Mouse (Mus musculus) 3T3-L1 (cell line): ENCODE data around the gene Prdm11.

Experiments
- DNase-seq: peaks from one replicate; pipeline ENCODE4 v3.0.0-alpha.2; 2015; ENCODE audit warnings: low read depth, low spot score

The Prdm11 gene

DNA sequence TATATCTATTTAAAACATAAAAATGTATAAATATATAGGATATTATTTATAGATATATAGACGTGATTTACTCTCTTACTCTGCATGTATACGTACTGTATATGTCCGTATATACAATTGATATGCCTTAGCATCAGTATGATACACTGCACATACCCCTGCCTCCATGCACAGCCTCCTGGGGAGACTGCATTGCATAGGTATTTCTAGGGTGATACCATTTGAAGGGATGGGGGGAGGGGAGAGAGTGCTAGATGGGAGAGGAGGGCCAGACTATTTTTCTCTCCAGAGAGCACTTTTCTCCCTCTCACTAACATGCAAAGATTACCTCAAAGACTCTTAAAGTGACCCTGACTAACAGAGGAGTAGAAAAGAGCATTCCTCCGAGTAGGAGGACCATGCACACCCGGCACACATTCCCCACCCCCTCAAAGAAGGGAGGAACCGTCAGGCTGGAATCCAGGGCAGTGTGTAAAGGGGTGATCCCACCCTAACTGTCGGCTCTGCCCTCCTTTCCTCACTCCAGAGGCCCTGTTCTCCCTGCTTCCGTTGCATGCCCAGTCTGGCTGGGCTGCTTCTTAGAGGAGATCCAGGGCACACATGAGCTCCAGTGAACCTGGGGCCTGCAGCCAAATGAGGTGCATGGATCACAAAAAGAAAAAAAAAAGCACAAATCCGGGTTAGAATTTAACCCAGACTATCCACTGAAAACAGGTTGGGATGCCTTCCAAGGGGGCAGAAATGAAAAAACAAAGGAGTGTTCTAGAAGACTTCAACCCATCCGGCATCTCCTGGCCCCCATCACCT is 78.7 kb downstream of the Prdm11 start:
- DNase-seq = no peak

DNA sequence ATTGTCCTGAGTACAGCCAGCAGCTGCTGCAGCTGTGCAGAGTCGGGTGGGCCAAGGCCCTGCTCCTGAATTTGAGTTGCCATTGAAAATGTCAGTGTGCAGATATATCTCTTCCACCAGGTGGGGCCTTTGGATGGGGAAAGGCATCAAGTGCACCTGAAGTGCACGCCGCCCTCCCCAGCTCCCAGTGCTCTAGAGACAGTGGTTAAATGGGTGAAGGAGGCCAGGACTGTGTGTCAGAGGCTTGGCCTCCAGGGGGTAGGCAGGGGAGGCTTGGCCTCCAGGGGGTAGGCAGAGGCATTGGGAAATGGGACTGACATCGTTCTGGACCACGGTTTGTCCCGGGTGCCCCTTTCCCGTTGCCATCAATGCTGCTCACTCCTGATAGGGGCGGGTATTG is 79.7 kb downstream of the Prdm11 start:
- DNase-seq = no peak

DNA sequence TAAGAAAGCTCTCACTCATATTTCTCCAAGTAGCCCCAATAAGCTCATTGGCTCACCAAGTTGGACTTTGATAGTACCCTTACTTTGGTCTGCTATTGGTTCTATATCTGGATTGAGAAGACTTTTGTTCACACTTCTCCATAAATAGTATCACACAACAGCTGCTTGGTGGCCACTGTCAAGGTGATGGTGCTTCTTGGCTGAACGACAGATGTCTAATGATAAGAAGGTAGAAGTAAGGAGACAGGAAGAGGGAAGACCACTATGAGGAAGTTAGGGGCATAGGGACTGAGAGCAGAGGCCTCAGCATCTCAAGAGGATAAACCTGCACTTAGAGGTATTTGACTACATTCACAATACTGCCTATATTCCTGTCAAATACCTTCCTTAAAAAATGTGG is 81.6 kb downstream of the Prdm11 start:
- no peak for DNase-seq

DNA sequence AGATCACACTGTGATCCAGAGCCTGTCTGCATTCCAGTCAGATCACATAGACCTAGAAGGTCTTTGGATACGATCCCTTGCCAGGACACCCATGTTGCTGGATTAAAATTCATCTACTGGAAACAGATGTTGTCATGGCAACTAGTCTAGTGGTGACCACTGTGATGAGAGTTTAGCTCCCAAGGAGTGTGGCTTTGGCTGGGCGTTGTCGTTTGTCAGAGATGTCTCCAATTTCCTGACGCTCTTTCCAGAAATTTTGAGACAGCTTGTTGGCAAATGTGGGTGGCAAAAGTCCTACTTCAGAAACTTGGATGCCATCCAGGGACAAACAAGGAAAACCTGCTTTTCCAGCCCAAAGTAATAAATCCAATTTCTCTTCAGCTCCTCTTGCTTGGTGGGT is 87.3 kb downstream of the Prdm11 start:
- DNase-seq = peak; percentile 50

DNA sequence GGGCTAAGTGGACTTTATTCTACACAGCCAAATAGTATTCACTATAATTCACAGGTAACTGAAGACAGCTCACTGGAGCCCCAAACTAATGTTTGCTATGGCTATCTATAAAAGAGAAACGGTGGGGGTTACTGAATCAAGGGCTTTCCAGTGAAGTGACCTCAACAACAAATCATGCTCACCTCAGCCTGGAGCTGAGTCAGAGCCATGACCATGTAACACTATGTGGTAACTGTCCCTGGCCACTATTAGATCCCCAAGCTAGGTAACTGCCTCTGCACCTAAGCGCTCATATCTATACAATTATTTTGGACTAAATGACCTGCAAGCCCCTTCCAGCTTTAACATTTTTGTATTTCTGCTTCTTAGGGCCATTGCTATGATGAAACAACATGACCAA is 89.0 kb downstream of the Prdm11 start:
- DNase-seq = no peak

DNA sequence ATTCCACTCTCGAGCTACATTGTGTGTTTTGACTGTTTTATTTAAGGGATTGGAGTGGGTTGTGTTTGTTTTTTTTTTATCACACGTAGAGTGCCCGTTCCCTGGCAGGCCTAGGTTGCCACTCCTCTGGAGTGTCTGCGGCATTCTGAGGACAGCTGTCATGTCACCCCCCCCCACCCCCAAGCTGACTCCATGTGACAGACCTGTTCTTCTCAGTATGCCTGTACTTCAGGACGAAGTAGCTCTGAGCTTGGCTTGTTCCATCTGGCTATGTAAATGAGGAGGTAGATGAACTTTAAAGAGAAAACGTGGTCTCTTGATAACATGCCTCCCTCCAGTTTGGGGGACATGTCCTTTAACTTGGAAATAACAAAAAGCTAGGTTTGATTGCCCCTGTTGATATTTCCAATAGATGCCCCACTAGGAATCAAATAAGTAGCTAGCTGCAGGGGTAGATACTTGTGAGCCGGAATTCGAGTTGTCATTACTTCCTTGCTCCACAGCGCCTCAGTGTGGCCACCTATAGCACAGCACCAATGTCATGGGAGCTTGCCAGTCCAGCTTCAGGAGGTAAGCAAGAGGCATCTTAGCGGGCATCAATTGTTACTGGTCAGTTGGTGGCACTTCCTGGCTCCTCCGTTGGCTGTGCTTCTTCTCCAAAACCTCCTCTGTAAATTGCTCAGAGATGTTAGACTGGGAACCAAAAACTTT is 91.4 kb downstream of the Prdm11 start:
- peak; percentile 69 for DNase-seq

DNA sequence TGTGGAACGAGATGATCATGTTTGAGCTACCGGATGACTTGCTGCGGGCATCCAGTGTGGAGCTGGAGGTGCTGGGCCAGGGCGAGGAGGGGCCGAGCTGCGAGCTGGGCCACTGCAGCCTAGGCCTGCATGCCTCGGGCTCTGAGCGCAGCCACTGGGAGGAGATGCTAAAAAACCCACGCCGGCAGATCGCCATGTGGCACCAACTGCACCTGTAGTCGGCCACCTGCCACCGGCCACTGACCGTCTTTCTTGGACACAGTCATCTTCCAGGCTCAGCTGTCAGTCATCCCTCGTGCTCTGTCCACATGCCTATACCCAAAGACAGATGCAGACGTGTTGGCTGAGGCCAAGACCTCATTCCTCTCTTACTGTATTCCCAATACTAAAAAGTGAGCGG is 92.5 kb downstream of the Prdm11 start:
- DNase-seq = no peak

DNA sequence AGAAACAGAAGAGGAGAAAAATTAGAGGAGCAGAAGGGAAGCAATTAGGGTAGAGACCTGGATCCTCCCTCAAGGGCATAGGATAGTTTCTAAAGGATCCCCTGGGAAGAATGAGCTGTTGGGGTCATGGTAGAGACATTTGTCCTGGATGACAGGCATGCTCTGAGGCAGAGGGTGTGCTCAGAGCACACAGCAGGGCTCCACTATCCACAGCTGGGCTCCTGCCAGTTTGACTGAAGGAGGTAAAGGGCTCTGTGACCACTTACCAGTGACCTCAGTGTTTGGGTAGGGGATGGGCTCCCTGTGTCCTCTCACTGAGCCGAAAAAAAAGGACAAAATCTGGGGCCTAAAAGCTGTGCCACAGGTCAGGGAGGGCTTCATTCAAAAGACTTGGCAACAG is 96.4 kb downstream of the Prdm11 start:
- DNase-seq = peak; percentile 70

DNA sequence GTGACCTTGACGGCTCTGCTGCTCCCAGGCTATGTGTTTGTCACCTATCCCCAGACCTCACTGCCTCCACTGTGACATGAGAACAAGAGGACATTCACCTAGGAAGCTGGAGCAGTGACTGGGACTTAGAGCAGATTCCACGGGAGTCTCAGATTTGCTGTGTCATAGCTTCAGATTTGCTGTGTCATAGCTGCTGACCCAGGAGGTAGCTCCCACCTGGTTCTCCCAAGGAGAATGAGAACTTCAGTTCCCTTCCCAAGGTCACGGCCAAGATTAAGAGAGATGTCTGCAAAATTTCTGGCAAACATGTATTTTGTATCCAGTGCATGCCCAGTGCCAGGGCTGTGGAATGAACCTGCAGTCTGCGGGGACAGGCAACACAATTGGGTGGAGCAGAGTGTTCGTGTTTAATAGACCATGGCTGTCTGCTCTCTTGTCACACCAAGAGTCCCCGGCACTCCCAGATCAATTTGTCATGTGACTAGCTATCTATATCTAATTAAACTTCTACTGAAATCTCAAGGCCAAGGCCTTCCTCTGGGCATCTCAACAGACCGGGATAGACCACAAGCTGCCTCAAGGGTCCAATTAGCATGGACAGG is 97.2 kb downstream of the Prdm11 start:
- DNase-seq = peak; percentile 70

DNA sequence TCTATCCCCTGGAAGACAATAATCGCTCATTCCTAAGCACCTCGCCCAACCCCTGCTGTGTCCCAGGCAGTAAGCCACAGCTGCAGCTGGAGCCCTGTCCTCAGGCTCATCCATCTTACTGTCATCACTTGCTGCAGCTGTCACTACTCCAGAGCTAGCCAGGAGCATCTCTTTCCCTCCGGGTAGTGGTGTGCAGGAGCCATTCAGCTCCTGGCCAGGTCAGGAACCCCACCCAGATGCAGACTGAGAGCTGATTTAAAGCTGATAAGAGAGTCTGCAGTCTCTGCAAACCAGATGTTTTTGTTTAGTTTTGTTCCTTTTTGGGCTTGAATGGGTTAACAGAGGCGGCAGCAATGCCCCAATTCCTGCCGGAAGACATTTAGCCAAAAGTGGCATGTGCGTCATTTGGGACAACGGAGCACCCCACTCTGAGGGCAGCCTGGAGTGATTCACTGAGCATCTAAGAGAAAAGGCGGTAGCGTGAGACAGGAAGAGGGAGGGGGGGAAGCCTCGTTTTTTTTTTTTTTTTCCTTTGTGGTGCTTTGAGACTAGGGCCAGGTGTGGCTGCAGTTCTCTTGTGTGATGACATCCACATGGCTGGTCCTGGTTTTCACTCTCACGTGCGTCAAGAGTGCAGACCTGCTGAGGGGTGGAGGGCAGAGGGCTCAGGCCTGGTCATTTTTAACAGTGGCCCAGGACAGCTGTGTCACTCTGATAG is 97.8 kb downstream of the Prdm11 start:
- DNase-seq = peak; percentile 97

DNA sequence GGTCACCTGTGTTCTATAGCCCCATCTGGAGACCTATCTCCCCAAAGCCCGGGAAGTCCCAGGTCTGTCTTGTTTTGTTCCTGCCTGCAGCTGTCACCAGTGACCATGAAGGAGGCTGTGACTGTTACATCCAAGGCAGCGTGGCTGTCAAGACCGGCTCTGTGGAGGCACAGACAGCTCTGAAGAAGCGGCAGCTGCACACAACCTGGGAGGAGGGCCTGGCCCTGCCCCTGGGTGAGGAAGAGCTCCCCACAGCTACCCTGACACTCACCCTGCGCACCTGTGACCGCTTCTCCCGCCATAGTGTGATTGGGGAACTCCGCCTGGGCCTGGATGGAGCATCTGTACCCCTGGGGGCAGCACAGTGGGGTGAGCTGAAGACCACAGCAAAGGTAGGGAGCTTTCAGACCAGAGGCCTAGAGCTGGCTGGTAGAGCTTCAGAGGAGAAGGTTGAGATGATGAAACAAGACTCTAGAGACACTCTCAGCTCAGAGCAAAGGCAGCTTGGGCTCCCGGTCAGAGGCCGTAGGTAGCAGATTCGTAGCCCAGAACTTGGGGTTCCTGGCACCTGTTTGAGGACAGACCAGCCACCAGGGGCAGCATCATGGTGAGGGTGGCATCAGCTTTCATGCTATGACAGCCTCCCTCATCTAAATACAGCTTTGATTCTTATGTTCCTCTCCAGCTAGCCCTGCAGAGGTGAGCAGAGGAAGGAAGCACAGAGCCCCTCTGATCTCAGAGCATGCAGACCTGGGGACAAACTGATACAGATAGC is 100.0 kb downstream of the Prdm11 start:
- DNase-seq = no peak

DNA sequence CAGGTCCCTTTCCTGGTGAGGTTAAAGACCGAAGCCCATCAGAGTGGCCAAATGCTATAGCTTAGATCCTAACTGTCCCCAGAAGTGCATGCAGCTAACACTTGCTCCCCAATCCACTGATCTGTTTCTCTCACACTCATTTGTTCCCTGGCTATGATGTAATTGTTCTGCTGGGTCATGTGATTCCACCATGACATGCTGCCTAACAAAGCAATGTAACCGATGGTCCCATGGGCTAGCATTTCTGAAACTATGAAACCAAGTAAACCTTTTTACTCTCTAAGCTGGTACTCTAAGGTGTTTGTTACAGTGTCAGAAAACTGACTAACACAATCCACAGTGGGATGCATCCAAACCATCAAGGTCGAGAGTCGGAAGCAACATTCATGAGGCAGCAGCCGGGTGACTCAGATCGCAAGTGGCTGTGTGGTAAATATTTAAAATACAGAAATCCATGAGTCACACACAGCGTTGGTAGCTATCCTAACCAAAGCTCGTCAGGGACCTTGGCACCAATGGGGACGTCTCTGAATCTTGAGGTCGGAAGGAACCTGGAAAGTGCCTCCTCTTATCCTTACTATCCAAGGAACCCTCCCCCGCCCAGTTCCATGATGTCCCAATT is 100.7 kb downstream of the Prdm11 start:
- peak; percentile 55 for DNase-seq

DNA sequence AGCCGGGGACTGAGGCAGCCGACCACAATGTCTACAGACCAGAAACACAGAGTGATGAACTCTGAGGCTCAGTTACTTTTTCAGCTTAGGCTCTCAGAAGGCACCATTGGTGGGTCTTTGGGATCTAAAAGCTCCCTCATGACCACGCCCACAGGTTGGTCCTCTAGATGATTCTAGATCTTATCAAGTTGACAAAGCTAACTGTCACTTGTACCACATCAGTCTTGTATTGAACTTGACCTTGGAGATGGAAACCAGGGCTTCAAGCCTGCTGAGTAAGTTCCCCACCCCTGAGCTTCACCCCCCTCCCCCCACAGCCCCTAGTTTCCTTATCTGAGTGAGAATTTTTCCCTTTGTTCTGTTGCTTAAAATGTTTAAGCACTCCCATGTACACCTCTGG is 101.6 kb downstream of the Prdm11 start:
- no peak for DNase-seq

DNA sequence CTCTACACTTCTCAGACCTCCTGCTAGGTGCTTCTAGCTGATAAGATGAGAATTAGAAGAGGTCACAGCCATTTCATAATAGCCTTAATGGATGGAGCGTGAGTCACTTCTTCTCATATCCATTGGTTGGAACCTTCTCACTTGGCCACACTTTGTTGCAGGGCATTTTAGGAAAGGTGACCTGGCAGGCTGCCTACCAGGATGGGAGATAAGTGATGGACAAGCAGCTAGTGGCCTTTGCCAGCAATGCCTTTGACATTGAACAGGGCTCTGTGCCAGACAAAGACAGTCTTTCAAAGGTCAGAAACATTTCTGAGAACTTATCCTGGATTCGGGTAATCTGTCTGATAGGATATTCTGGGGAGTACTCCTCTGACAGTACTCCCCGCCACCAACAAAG is 102.6 kb downstream of the Prdm11 start:
- no peak for DNase-seq

DNA sequence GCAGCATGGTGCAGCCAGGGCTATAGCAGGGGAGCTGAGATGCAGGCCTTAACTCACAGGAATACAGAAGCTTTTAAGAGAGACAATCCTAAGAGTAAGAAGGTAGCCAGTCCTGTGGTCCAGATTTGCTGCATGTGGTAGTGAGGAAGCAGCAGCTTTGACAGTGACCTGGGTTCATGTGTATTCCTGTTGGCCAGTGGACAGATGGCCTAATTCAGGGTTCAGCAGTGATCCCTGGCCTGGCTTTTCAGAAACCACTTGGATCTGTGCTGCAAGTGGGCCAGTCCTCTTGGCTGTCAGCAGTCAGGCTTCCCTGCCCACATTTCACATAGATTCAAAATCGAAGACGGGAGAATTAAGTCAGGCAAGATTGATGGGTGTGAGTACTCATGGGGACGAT is 104.5 kb downstream of the Prdm11 start:
- no peak for DNase-seq

DNA sequence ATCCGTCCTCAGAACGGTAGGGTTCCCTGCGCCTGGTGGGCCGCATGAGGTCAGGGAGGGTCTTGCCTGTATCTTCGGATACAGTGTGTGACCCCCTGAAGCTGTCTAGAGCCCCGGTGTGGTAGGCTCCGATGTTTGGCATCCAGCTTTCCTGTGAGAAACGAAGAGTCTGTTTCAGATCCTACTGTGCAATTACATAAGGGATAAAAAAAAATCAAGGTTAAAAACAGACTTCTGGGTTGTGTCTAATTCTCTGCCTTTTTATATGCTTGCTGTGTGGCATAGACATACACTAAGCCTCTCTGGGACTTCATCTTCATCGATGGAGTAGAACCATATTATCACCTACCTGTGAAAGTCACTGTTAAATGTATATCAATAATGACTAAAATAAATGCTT is 105.0 kb downstream of the Prdm11 start:
- no peak for DNase-seq

DNA sequence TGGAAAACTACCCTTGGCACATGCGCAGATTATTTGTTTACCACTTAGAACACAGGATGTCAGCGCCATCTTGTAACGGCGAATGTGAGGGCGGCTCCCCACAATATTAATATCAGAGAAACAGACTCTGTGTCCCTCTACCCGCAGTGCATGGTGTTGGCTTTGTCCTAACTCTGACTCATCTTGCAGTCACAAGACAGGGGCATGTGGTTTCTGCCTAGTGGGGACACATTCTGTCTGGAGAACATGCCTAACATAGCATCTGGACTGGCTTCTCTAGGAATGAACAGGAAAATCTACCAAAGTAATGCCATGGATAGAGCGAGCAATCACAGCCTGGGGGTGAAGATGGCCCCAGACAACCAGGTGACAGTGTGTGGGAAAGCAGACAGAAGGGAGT is 107.1 kb downstream of the Prdm11 start:
- DNase-seq = no peak

DNA sequence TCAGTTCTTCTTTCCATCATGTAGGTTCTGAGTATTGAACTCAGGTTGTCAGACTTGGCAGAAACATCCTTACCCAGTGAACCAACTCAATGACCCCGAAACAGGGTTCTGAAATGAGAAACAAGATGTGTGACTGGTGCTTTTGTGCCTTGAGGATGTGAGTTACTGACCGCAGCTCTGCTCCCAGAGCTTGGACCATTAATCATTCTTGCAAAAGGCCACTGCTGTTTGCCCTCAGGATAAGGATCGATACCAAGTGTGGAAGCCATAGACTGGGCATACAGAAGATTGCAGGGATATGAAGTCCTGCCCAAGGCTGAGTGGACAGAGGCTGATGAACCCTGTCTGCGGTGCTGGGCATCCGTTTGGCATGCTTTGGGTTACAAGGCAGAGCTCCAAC is 107.9 kb downstream of the Prdm11 start:
- no peak for DNase-seq

DNA sequence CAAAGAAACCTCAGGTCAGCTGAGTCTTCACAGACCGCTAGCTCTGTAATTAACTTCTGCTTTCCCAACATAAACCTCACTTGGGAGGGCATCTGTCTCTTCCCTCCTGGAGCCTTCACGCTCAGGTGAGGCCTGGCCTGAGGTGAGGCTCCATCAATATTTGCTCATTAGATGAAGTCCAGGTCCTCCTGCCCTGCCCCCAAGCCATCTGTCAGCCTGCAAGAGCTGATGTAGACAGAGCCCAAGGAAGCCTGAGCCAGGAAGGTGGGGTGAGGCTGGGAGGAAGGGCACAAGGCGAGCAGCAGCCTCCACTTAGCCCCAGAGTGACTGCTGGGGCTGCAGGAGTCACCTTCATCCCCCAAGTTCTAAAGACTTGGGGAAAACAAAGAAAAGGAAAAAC is 110.5 kb downstream of the Prdm11 start:
- DNase-seq = no peak

DNA sequence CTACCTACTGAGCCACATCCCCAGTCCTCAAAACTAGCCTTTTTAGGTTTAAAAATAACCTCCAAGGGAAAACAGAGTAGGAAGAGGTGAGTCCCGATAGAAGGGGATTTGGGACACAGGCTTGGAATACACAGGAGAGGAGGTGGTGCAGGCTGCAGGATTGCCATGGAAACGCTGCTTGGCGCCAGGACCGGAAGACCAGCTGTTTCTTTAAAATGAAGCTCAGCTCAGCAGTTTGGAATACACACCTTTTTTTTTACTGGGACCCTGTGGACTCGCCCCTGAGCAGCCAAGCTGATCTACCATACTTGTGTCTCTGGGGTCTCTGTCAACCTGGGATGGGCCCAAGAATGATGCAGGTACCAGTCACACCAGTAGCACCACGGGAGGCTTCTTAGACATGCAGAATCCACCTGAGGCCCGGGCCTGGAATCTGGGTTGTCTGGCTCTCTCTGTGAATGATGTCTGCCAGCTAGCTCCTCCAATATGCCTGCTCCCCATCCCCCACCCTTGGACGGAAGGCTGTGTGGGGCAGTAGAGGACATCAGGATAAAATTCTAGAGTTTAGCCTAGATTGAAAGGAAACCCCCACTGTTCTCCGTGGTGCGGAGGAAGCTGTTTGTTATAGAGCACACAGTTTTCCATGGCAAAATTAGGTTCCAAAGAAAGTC is 111.5 kb downstream of the Prdm11 start:
- no peak for DNase-seq
